Mouse (Mus musculus) stomach, embryonic 16.5 days (tissue): ENCODE results near the gene Fus. TPM values are rescaled to one million over a fixed set of nuclear protein-coding genes. Genes with fewer than 3 reads are reported as not detected.
"Not testable (repeated sequence)": the region's sequence is repeated elsewhere in the genome, so short reads cannot be mapped to it uniquely, and the experiment has no call there.

Experiments used
- ATAC-seq: fragments of 200-750 bp; cut with Nextera tagmentation; 2 replicates; pipeline ENCODE4 v1.8.0; 2017; ENCODE audit warnings: moderate number of reproducible peaks, moderate TSS enrichment; ENCODE audit not compliant: insufficient read depth, low FRiP score
- H3K27ac ChIP-seq: fragments of 300-500 bp; sonication (generic); 2 replicates; pipeline ENCODE4 v1.5.1; 2014; ENCODE audit warnings: low read length
- H3K27me3 ChIP-seq: fragments of 300-500 bp; sonication (generic); 2 replicates; pipeline ENCODE4 v1.6.1; 2014; ENCODE audit warnings: low read length, control low read depth, mixed read lengths; ENCODE audit not compliant: control insufficient read depth, insufficient read depth
- H3K36me3 ChIP-seq: fragments of 300-500 bp; sonication (generic); 2 replicates; pipeline ENCODE4 v1.6.1; 2014; ENCODE audit warnings: low read length; ENCODE audit not compliant: control insufficient read depth, insufficient read depth
- H3K4me1 ChIP-seq: fragments of 300-500 bp; sonication (generic); 2 replicates; pipeline ENCODE4 v1.6.1; 2014; ENCODE audit warnings: low read length, control low read depth, mixed read lengths; ENCODE audit not compliant: control insufficient read depth, insufficient read depth
- H3K4me2 ChIP-seq: fragments of 300-500 bp; sonication (generic); 2 replicates; pipeline ENCODE4 v1.6.1; 2014; ENCODE audit warnings: low read depth, low read length, mixed read lengths
- H3K4me3 ChIP-seq: fragments of 300-500 bp; sonication (generic); replicated peaks from 2 replicates; pipeline ENCODE4 v1.5.1; 2014; ENCODE audit warnings: mild to moderate bottlenecking, low read length
- H3K9ac ChIP-seq: fragments of 300-500 bp; sonication (generic); 2 replicates; pipeline ENCODE4 v1.6.1; 2014; ENCODE audit warnings: low read length
- H3K9me3 ChIP-seq: fragments of 300-500 bp; sonication (generic); replicated peaks from 2 replicates; pipeline ENCODE4 v1.6.1; 2016; ENCODE audit warnings: low read length, control low read depth; ENCODE audit not compliant: control insufficient read depth
- WGBS: fragments of 180-500 bp; shearing (Covaris S2); extraction: QIAGEN DNeasy Blood & Tissue Kit; methylation state at CpG from one replicate; pipeline ENCODE4 v1.1.7; 2014; 5-methylcytosine and 5-hydroxymethylcytosine counted together
- polyA plus RNA-seq: library from polyadenylated mRNA; unstranded; fragments of >200 nt; fragmentation: Nextera tagmentation; extraction: Ambion mirVana; gene quantifications from 2 replicates; pipeline ENCODE4 v1.2.1, GENCODE M21; 2015

Gene Fus
- polyA plus RNA-seq, 1 experiment from 2014 or later = 234 TPM

DNA sequence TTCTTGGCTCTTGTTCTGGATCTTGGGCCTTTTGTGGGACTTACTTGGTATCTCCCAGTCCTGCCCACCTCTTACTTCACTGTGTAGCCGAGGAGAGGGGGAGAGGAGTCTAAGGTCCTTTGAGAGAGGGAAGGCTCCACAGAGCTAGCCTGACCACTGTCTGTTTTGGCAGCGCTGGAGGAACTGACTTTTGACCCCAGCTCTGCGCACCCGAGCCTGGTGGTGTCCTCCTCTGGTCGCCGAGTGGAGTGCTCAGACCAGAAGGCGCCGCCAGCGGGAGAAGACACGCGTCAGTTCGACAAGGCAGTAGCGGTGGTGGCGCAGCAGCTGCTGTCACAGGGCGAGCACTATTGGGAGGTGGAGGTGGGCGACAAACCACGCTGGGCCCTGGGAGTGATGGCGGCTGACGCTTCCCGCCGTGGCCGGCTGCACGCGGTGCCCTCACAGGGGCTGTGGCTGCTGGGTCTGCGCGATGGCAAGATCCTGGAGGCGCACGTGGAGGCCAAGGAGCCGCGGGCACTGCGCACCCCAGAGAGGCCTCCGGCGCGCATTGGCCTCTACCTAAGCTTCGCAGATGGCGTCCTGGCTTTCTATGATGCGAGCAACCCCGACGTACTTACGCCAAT is 42.6 kb downstream of the Fus start:
- Histone ChIP-seq H3K4me3 (no peak overlapping the region), H3K4me1 (peaks cover 7% of the 10 kb centered on the region; the same call in 1 of the 2 replicates), H3K4me2 (peak overlapping the region; percentile 20; the same call in 1 of the 2 replicates), H3K27ac (no peak overlapping the region), H3K9me3 (no peaks in the 10 kb centered on the region), H3K9ac (peak overlapping the region; percentile 1; the same call in 1 of the 2 replicates), H3K27me3 (no peaks in the 10 kb centered on the region), H3K36me3 (no peaks in the 10 kb centered on the region)
- 43% methylated on average over 40 of the region's 40 CpGs for WGBS
- ATAC-seq = peak; percentile 26; the same call in 1 of the 2 replicates

DNA sequence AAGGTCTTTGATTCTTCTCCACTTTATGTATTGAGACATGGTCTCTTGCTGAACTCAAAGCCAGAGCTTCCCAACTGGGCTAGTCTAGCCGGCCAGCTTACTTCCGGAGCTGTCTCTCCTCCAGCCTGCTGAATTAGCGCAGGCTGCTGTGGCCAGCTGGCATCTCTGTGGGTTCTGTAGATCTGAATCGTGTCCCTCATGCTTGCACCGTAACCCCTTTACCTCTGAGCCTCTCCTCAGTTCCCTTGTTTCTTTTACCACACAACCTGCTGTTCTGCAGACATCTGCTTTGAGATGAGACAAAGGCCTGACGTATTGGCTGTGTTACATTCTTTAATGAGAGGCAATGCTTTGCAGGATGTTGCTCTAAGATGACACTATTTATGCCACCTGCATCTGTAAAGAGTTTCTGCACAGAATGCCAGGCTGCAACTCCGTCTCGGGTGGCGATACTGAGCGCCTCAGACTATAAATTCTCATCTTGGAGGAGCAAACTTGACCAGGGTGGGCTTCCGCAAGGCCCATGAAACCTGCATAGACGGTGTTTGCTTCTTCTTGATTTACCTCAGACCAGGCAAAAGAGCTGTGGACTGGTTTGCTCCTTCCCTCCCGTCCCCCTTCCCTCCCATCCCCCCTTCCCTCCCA is 45.0 kb downstream of the Fus start:
- H3K9me3 ChIP-seq = no peaks in the 10 kb centered on the region
- ATAC-seq = no peak
- no peaks in the 10 kb centered on the region for H3K27me3 ChIP-seq

DNA sequence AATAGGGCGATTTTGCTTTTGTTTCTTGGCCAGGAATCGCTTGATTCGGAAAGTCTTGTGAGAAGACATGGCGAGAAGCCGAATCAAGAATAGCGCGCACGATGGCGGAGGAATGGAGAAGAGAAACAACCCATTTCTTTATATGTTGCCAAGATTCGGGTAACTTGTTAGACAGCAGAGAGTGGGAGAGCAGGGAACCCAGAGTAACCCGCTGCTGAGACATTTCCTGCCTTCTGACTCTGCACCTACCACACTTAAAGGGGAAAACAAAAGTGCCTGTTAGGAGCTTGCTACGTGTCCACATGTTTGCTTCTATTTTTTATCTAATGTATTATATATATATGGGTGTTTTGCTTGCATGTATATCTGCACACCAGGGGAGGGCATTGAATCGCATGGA is 45.9 kb downstream of the Fus start:
- Histone ChIP-seq H3K4me3 (no peak overlapping the region), H3K4me2 (no peak overlapping the region), H3K27me3 (no peaks in the 10 kb centered on the region), H3K27ac (no peak overlapping the region), H3K9ac (no peak overlapping the region), H3K4me1 (no peaks in the 10 kb centered on the region), H3K36me3 (no peaks in the 10 kb centered on the region), H3K9me3 (no peaks in the 10 kb centered on the region)
- ATAC-seq = no peak
- WGBS = 90% methylated on average over 13 of the region's 13 CpGs

More for the DNA sequence above, 45.0 kb downstream of the Fus start:
- no peak overlapping the region for H3K27ac ChIP-seq
- no peak overlapping the region for H3K4me2 ChIP-seq
- no peak overlapping the region for H3K9ac ChIP-seq
- H3K4me3 ChIP-seq = no peak overlapping the region
- no peaks in the 10 kb centered on the region for H3K4me1 ChIP-seq
- 79% methylated on average over 13 of the region's 13 CpGs for WGBS
- H3K36me3 ChIP-seq = no peaks in the 10 kb centered on the region

- H3K27me3 ChIP-seq, H3K9me3 ChIP-seq, H3K4me2 ChIP-seq, H3K36me3 ChIP-seq, H3K4me3 ChIP-seq, H3K9ac ChIP-seq, H3K4me1 ChIP-seq, H3K27ac ChIP-seq, ATAC-seq: not testable (repeated sequence)
- 58% methylated on average over 5 of the region's 5 CpGs for WGBS
These were observed 48.9 kb downstream of the Fus start for GRCm38 (mm10) chr7:128016134-128016533.

DNA sequence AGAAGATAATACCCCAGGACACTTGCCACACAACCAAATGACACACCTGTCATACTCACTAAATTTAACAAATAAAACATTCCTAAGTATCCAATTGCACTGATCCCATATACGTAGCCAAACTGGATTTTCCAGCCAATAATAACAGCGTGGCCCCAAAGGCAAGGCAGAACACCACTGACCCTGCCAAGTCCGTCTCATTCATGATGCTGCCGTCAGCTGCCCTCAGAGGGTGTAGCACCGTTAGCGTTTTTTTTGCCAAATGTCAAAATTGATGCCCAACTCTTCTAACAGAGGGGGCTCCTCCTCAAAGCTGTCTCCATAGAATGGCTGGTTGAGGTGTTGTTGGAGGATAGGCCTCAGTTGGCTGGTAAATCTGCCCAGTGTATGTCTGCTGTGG is 49.4 kb downstream of the Fus start:
- Histone ChIP-seq H3K27ac (no peak overlapping the region), H3K9ac (no peak overlapping the region), H3K9me3 (no peaks in the 10 kb centered on the region), H3K36me3 (no peaks in the 10 kb centered on the region), H3K4me1 (no peaks in the 10 kb centered on the region), H3K27me3 (no peaks in the 10 kb centered on the region), H3K4me3 (no peak overlapping the region), H3K4me2 (no peak overlapping the region)
- 71% methylated on average over 6 of the region's 6 CpGs for WGBS
- ATAC-seq = no peak

DNA sequence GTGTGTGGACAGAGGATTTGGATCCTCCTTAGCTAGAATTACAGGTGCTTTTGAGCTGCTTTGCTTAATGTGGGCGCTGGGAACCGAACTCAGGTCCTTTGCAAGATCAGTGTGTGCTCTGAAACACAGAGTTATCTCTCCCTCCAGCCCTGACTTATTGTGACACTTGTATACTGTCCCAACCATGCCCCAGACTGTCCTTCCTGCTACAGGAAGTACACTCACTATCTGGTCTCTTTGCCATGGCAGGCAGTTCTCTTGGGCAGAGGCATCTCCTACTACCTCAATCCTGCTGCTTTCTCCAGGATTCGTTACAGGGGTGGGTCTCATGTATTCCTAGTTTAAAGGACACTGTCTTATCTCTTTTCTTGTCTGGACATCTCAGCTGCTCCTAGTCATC is 51.0 kb downstream of the Fus start:
- ATAC-seq = no peak
- H3K4me1 ChIP-seq = no peaks in the 10 kb centered on the region
- WGBS = 86% methylated on average over 3 of the region's 3 CpGs
- no peak overlapping the region for H3K4me3 ChIP-seq
- H3K9me3 ChIP-seq = no peaks in the 10 kb centered on the region
- no peak overlapping the region for H3K9ac ChIP-seq
- H3K27ac ChIP-seq = no peak overlapping the region
- H3K36me3 ChIP-seq = no peaks in the 10 kb centered on the region
- H3K27me3 ChIP-seq = no peaks in the 10 kb centered on the region
- no peak overlapping the region for H3K4me2 ChIP-seq

DNA sequence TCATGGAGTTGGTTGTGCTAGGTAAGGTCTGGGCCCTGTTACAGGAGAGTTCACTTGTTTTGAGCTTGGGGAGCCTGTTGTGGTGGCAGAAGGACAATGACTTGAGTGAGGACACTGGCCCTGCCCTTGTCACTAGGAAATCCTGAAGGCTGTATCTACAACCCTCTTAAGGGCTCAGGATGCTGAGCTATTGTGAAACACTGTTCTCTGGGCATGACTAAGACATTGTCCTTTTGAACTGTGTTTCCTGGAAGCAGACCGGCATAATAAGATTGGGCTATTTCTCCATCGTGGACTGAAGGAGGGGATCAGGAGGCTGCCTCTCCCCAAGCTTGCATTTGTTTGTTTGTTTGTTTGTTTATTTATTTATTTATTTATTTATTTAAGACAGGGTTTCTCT is 51.9 kb downstream of the Fus start:
- Histone ChIP-seq H3K4me1 (no peaks in the 10 kb centered on the region), H3K9ac (no peak overlapping the region), H3K9me3 (no peaks in the 10 kb centered on the region), H3K4me2 (no peak overlapping the region), H3K4me3 (no peak overlapping the region), H3K27me3 (no peaks in the 10 kb centered on the region), H3K36me3 (no peaks in the 10 kb centered on the region), H3K27ac (no peak overlapping the region)
- no peak for ATAC-seq
- 75% methylated on average over 2 of the region's 2 CpGs for WGBS

- no peaks in the 10 kb centered on the region for H3K27me3 ChIP-seq
- no peak overlapping the region for H3K4me2 ChIP-seq
- H3K27ac ChIP-seq = no peak overlapping the region
- no peaks in the 10 kb centered on the region for H3K4me1 ChIP-seq
- ATAC-seq = no peak
- 64% methylated on average over 8 of the region's 8 CpGs for WGBS
- no peak overlapping the region for H3K4me3 ChIP-seq
- no peak overlapping the region for H3K9ac ChIP-seq
- H3K9me3 ChIP-seq = no peaks in the 10 kb centered on the region
- H3K36me3 ChIP-seq = no peaks in the 10 kb centered on the region
These were observed 55.7 kb downstream of the Fus start for GRCm38 (mm10) chr7:128022974-128023373.

DNA sequence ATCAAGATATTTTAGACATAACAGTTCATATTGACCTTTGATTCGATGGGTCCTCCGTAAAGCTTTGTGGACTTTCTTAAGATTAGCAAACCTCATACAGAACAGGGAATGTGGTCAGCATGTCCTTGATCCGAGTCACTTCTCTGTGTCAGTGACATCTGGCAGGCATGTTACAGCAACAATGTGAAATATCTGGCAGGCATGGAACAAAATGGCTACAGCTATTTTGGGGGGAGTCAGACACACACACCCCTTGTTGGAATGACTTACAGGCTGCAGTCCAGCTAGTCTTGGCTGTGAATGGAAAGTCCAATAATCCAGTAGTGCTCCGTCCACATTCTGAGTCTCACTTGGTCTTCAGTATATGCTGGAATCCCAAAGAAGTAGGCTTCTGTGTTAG is 56.3 kb downstream of the Fus start:
- no peaks in the 10 kb centered on the region for H3K4me1 ChIP-seq
- H3K4me3 ChIP-seq = no peak overlapping the region
- no peak overlapping the region for H3K27ac ChIP-seq
- H3K27me3 ChIP-seq = no peaks in the 10 kb centered on the region
- no peaks in the 10 kb centered on the region for H3K36me3 ChIP-seq
- no peak overlapping the region for H3K4me2 ChIP-seq
- ATAC-seq = no peak
- WGBS = 85% methylated on average over 4 of the region's 4 CpGs
- H3K9ac ChIP-seq = no peak overlapping the region
- H3K9me3 ChIP-seq = no peaks in the 10 kb centered on the region
